Mouse (Mus musculus): ENCODE data around the gene Ifitm3.

GRCm38 (mm10) chr7:140971479-140972171 is 38.9 kb downstream of the Ifitm3 start:
- TF ChIP-seq POLR2A (IDR thresholded peaks at IDR 0.05; ENCODE audit: insufficient read depth, low read depth, low read length) (no peak), CTCF (IDR thresholded peaks at IDR 0.05; ENCODE audit: insufficient read depth, low read depth, low read length) (no peak)
